Mouse (Mus musculus) liver, adult 2 months (tissue): ENCODE data around the gene Anxa5.

ENCODE experiments used
- CTCF ChIP-seq: fragments of 200-500 bp; IDR thresholded peaks from 2 replicates; pipeline ENCODE4 v1.5.1; 2011; ENCODE audit warnings: low read depth, low read length, control low read depth
- POLR2A ChIP-seq: fragments of 200-500 bp; IDR thresholded peaks from 2 replicates; pipeline ENCODE4 v1.6.1; 2011; ENCODE audit warnings: low read length, control low read depth; ENCODE audit not compliant: insufficient read depth; ENCODE audit errors: extremely low read depth

GRCm38 (mm10) chr3:36499418-36499817, 23.7 kb upstream of the Anxa5 start:
- TF ChIP-seq CTCF = no peak
- no peak for TF ChIP-seq POLR2A
